Mouse (Mus musculus) cerebellum, adult 2 months (tissue): ENCODE results near the gene Ist1. TPM values are rescaled to one million over a fixed set of nuclear protein-coding genes. Genes with fewer than 3 reads are reported as not detected.

Experiments used
- DNase-seq, 2 experiments: peaks; one replicate each; pipeline ENCODE4 v3.0.0; 2021
- H3K27ac ChIP-seq: fragments of 200-500 bp; 2 replicates; pipeline ENCODE4 v1.5.1; 2012; ENCODE audit warnings: low read length, control low read depth, inconsistent platforms; ENCODE audit not compliant: insufficient read depth
- H3K27me3 ChIP-seq: fragments of 200-500 bp; 2 replicates; pipeline ENCODE4 v1.6.1; 2012; ENCODE audit warnings: inconsistent platforms, mild to moderate bottlenecking, low read length, moderate library complexity; ENCODE audit not compliant: control insufficient read depth, insufficient read depth
- H3K4me1 ChIP-seq: fragments of 200-500 bp; 2 replicates; pipeline ENCODE4 v1.6.1; 2011; ENCODE audit warnings: low read length; ENCODE audit not compliant: control insufficient read depth, insufficient read depth
- H3K4me3 ChIP-seq: fragments of 200-500 bp; replicated peaks from 2 replicates; pipeline ENCODE3; 2011; ENCODE audit warnings: mild to moderate bottlenecking, low read depth, low read length, control low read depth; ENCODE audit not compliant: insufficient read depth
- CTCF ChIP-seq: fragments of 200-500 bp; IDR thresholded peaks from 2 replicates; pipeline ENCODE4 v1.5.1; 2011; ENCODE audit warnings: low read depth, mild to moderate bottlenecking, control low read depth, low read length, moderate library complexity, borderline replicate concordance; ENCODE audit not compliant: insufficient read depth
- POLR2A ChIP-seq: fragments of 200-500 bp; IDR thresholded peaks from 2 replicates; pipeline ENCODE4 v1.6.1; 2011; ENCODE audit warnings: low read length, control low read depth, borderline replicate concordance; ENCODE audit not compliant: insufficient read depth
- WGBS: fragments of 180-500 bp; shearing (Covaris S2); methylation state at CpG from one replicate; pipeline ENCODE4 v1.1.7; 2018; 5-methylcytosine and 5-hydroxymethylcytosine counted together
- polyA plus RNA-seq: library from polyadenylated mRNA; depleted of rRNA; stranded (reverse); fragments of >200 nt; gene quantifications from 2 replicates; pipeline ENCODE4 v1.2.3, GENCODE M21; 2012

Gene Ist1
- polyA plus RNA-seq, 1 experiment = 90.7 TPM

- Histone ChIP-seq H3K4me1 (no peaks in the 10 kb centered on the region; the same call in 1 of the 2 replicates), H3K4me3 (no peak overlapping the region), H3K27me3 (no peaks in the 10 kb centered on the region), H3K27ac (no peak overlapping the region)
- no peak for DNase-seq
- TF ChIP-seq POLR2A = no peak
- TF ChIP-seq CTCF = no peak
- 89% methylated on average over 1 of the region's 1 CpGs for WGBS
Observed at GRCm38 (mm10) chr8:109712521-109712920, 19.5 kb upstream of the Ist1 start.

GRCm38 (mm10) chr8:109707921-109708320, 14.9 kb upstream of the Ist1 start:
- 95% methylated on average over 4 of the region's 4 CpGs for whole genome bisulfite sequencing
- Histone ChIP-seq H3K4me1 (no peaks in the 10 kb centered on the region; the same call in 1 of the 2 replicates), H3K4me3 (no peak overlapping the region), H3K27ac (no peak overlapping the region), H3K27me3 (no peaks in the 10 kb centered on the region)
- TF ChIP-seq CTCF (no peak), POLR2A (no peak)
- DNase-seq = no peak

- Histone ChIP-seq H3K27me3 (no peaks in the 10 kb centered on the region), H3K4me3 (no peak overlapping the region), H3K27ac (no peak overlapping the region), H3K4me1 (no peaks in the 10 kb centered on the region; the same call in 1 of the 2 replicates)
- DNase-seq = peak; percentile 77 to 83
- 2% methylated on average over 2 of the region's 2 CpGs for WGBS
- TF ChIP-seq POLR2A (no peak), CTCF (peak; percentile 82)
Observed at GRCm38 (mm10) chr8:109706874-109707237, 13.8 kb upstream of the Ist1 start.

GRCm38 (mm10) chr8:109706076-109706873, 13.2 kb upstream of the Ist1 start:
- Histone ChIP-seq H3K27ac (no peak overlapping the region), H3K27me3 (no peaks in the 10 kb centered on the region), H3K4me3 (peak overlapping the region; percentile 81), H3K4me1 (no peaks in the 10 kb centered on the region; the same call in 1 of the 2 replicates)
- WGBS = 2% methylated on average over 30 of the region's 30 CpGs
- no peak for TF ChIP-seq CTCF
- TF ChIP-seq POLR2A = no peak
- DNase-seq = peak; percentile 47 to 57

- TF ChIP-seq POLR2A = peak; percentile 78; the same call in 1 of the 2 replicates
- no peak for TF ChIP-seq CTCF
- WGBS = under 1% methylated on average over 98 of the region's 100 CpGs
- DNase-seq = peak; percentile 96 to 97
- Histone ChIP-seq H3K27me3 (no peaks in the 10 kb centered on the region), H3K4me3 (peak within 1 kb of the TSS; percentile 93), H3K4me1 (no peaks in the 10 kb centered on the region; the same call in 1 of the 2 replicates), H3K27ac (peak within 1 kb of the TSS; percentile 74)
Observed at GRCm38 (mm10) chr8:109705320-109706075, 12.4 kb upstream of the Ist1 start, which contains the start of gene Zfp821. TSS of gene Zfp821 (plus strand) at chr8:109705546.

GRCm38 (mm10) chr8:109704565-109705319, 11.7 kb upstream of the Ist1 start:
- peak overlapping the region; percentile 93 for H3K4me3 ChIP-seq
- no peaks in the 10 kb centered on the region for H3K27me3 ChIP-seq
- peak overlapping the region; percentile 53 for H3K27ac ChIP-seq
- H3K4me1 ChIP-seq = no peaks in the 10 kb centered on the region; the same call in 1 of the 2 replicates
- peak in 1 of 2 experiments; percentile 24 for DNase-seq
- TF ChIP-seq POLR2A = no peak
- TF ChIP-seq CTCF = no peak
- WGBS = 14% methylated on average over 24 of the region's 24 CpGs

GRCm38 (mm10) chr8:109698477-109698876, 5.4 kb upstream of the Ist1 start:
- no peak for TF ChIP-seq CTCF
- TF ChIP-seq POLR2A = no peak
- H3K4me1 ChIP-seq = no peaks in the 10 kb centered on the region; the same call in 1 of the 2 replicates
- H3K27ac ChIP-seq = no peak overlapping the region
- WGBS = 84% methylated on average over 3 of the region's 3 CpGs
- DNase-seq = no peak
- H3K4me3 ChIP-seq = no peak overlapping the region
- no peaks in the 10 kb centered on the region for H3K27me3 ChIP-seq
